ENCODE assay signal across 9 mouse cellular contexts in genomic region chr14:60529022-60529421, GRCm38 (mm10).
DNase-seq lines count a peak whose midpoint lies in the region; ATAC-seq and TF ChIP-seq lines count a peak whose summit lies in the region.
"Had no signal": no experiment of that assay in that cellular context is flagged by ENCODE, and none has a peak within 500 bp of the region (broad histone marks: within the 10 kb centered on the region; RNA-seq: fewer than 3 reads in every experiment).

No protein-coding gene starts in this region.

- no peak overlapping the region for H3K4me3 ChIP-seq in embryonic facial prominence, embryonic 14.5 days (ENCODE audit: low read depth, low read length)
- H3K4me3 ChIP-seq in embryonic facial prominence, embryonic 10.5 days = no peak overlapping the region
- H3K4me3 ChIP-seq: limb, embryonic 15.5 days had no signal

- H3K4me2 ChIP-seq in embryonic facial prominence, embryonic 14.5 days (ENCODE audit: low read depth, low read length) = no peak overlapping the region
- H3K4me2 ChIP-seq: limb, embryonic 15.5 days had no signal

- WGBS in embryonic facial prominence, embryonic 14.5 days = 68% methylated on average over 3 of the region's 3 CpGs
- 92% methylated on average over 3 of the region's 3 CpGs for WGBS in embryonic facial prominence, embryonic 10.5 days

- intact Hi-C loops in heart, postnatal 14 days (cut with DNase I) = loop anchor here (2.0 kb wide), 2 partner anchors 60 to 106 kb away; partner anchors contain the start of gene Spata13

- DNase-seq in embryonic facial prominence, embryonic 14.5 days (ENCODE audit: low spot score) = peak; percentile 17
- no peak for DNase-seq in embryonic facial prominence, embryonic 10.5 days (ENCODE audit: low spot score)
- peak; percentile 42 for DNase-seq in Patski (ENCODE audit: low read depth, low spot score)
- peak; percentile 83 to 88 for DNase-seq in cerebellum, postnatal 14 days
- peak; percentile 55 to 71 for DNase-seq in heart, postnatal 14 days
- peak; percentile 40 to 56 for DNase-seq in layer of hippocampus, postnatal 36 days
- no peak for DNase-seq in T-cell, adult 2 months (ENCODE audit: low spot score)
- DNase-seq in thymus, postnatal 14 days = no peak

- peak; percentile 24 for TF ChIP-seq CTCF in Patski (IDR thresholded peaks at IDR 0.05)

- ATAC-seq in embryonic facial prominence, embryonic 14.5 days (ENCODE audit: low read depth) = no peak
- no peak for ATAC-seq in Patski

- CTCF ChIA-PET in Patski (lab: Charles Lee) = interaction anchor here (1.5 kb wide), 1 partner anchor 15 kb away, joined by 5 read pairs; no protein-coding TSS in a partner anchor

- peaks cover 11% of the 10 kb centered on the region for H3K4me1 ChIP-seq in embryonic facial prominence, embryonic 14.5 days (ENCODE audit: control insufficient read depth, insufficient read depth, low read length)
- H3K4me1 ChIP-seq in embryonic facial prominence, embryonic 10.5 days = peaks cover 25% of the 10 kb centered on the region

- no peaks in the 10 kb centered on the region for H3K36me3 ChIP-seq in embryonic facial prominence, embryonic 14.5 days (ENCODE audit: control insufficient read depth, insufficient read depth, low read length)
- no peaks in the 10 kb centered on the region for H3K36me3 ChIP-seq in embryonic facial prominence, embryonic 10.5 days (replicated peaks)
- H3K36me3 ChIP-seq: limb, embryonic 15.5 days had no signal

- H3K27ac ChIP-seq in embryonic facial prominence, embryonic 14.5 days (replicated peaks; ENCODE audit: low read depth, low read length) = no peak overlapping the region
- H3K27ac ChIP-seq in embryonic facial prominence, embryonic 10.5 days (replicated peaks) = no peak overlapping the region
- H3K27ac ChIP-seq: limb, embryonic 15.5 days had no signal

- H3K27me3 ChIP-seq in embryonic facial prominence, embryonic 14.5 days (replicated peaks; ENCODE audit: control insufficient read depth, insufficient read depth, low read length) = no peaks in the 10 kb centered on the region
- H3K27me3 ChIP-seq in embryonic facial prominence, embryonic 10.5 days (replicated peaks; ENCODE audit: low read depth, poor library complexity, severe bottlenecking) = no peaks in the 10 kb centered on the region
- peaks cover 2% of the 10 kb centered on the region for H3K27me3 ChIP-seq in Patski
- H3K27me3 ChIP-seq: limb, embryonic 15.5 days had no signal

- in situ Hi-C loops in Patski (cut with MboI; ENCODE audit: low pct_unique_long_range_greater_than_20kb) = no loop called here

- no peaks in the 10 kb centered on the region for H3K9me3 ChIP-seq in embryonic facial prominence, embryonic 14.5 days (ENCODE audit: control insufficient read depth, low read length)
- H3K9me3 ChIP-seq in embryonic facial prominence, embryonic 10.5 days = peaks cover 3% of the 10 kb centered on the region; the same call in 1 of the 2 replicates
- H3K9me3 ChIP-seq: limb, embryonic 15.5 days had no signal

- H3K9ac ChIP-seq in embryonic facial prominence, embryonic 14.5 days (ENCODE audit: low read depth, low read length) = no peak overlapping the region
- H3K9ac ChIP-seq: limb, embryonic 15.5 days had no signal

- POLR2A ChIA-PET in Patski (lab: Charles Lee) = no interaction called here

Comparison
In these comparisons a context has a peak if more than half of its experiments do, and no peak if none do; other contexts are left out.
1. DNase-seq: peak in embryonic facial prominence, embryonic 14.5 days (single experiment), Patski (single experiment), cerebellum, postnatal 14 days (2 of 2), heart, postnatal 14 days (2 of 2) and layer of hippocampus, postnatal 36 days (2 of 2); none in embryonic facial prominence, embryonic 10.5 days (single experiment), T-cell, adult 2 months (single experiment) and thymus, postnatal 14 days (single experiment).